Mouse (Mus musculus) liver, postnatal 0 days (tissue): ENCODE data around the gene Cpd. TPM values are rescaled to one million over a fixed set of nuclear protein-coding genes. Genes with fewer than 3 reads are reported as not detected.

Experiments used
- ATAC-seq: fragments of 200-750 bp; cut with Nextera tagmentation; 2 replicates; pipeline ENCODE4 v1.8.0; 2017; ENCODE audit warnings: mild to moderate bottlenecking, moderate library complexity
- DNase-seq: peaks from one replicate; pipeline ENCODE4 v3.0.0-alpha.2; 2016
- H3K27ac ChIP-seq: fragments of 300-500 bp; sonication (generic); 2 replicates; pipeline ENCODE4 v1.5.1; 2014; ENCODE audit warnings: antibody characterized with exemption, moderate library complexity, mild to moderate bottlenecking, low read depth
- H3K27me3 ChIP-seq: fragments of 300-500 bp; sonication (generic); 2 replicates; pipeline ENCODE4 v1.6.1; 2014; ENCODE audit warnings: low read length, control low read depth, mixed read lengths; ENCODE audit not compliant: insufficient read depth
- H3K36me3 ChIP-seq: fragments of 300-500 bp; sonication (generic); replicated peaks from 2 replicates; pipeline ENCODE4 v1.6.1; 2014; ENCODE audit warnings: mild to moderate bottlenecking, control low read depth, low read length, moderate library complexity, mixed read lengths; ENCODE audit not compliant: insufficient read depth
- H3K4me1 ChIP-seq: fragments of 300-500 bp; sonication (generic); 2 replicates; pipeline ENCODE4 v1.6.1; 2014; ENCODE audit warnings: antibody characterized with exemption, mild to moderate bottlenecking, control low read depth; ENCODE audit not compliant: insufficient read depth
- H3K4me2 ChIP-seq: fragments of 300-500 bp; sonication (generic); 2 replicates; pipeline ENCODE4 v1.6.1; 2014; ENCODE audit warnings: low read depth, mild to moderate bottlenecking, low read length, moderate library complexity, mixed read lengths
- H3K4me3 ChIP-seq: fragments of 300-500 bp; sonication (generic); 2 replicates; pipeline ENCODE4 v1.5.1; 2014; ENCODE audit warnings: low read depth, low read length
- H3K9ac ChIP-seq: fragments of 300-500 bp; sonication (generic); replicated peaks from 2 replicates; pipeline ENCODE4 v1.6.1; 2014; ENCODE audit warnings: mild to moderate bottlenecking, moderate library complexity
- H3K9me3 ChIP-seq: fragments of 300-500 bp; sonication (generic); 2 replicates; pipeline ENCODE4 v1.6.1; 2016; ENCODE audit warnings: mild to moderate bottlenecking, control low read depth, low read length, mixed read lengths
- CTCF ChIP-seq: sonication (generic); IDR thresholded peaks from 2 replicates; pipeline ENCODE4 v1.5.1; 2016; ENCODE audit warnings: antibody characterized with exemption, low read depth
- EP300 ChIP-seq: IDR thresholded peaks from 2 replicates; pipeline ENCODE4 v1.6.1; 2016; ENCODE audit warnings: antibody characterized with exemption, low read depth, mild to moderate bottlenecking
- WGBS: fragments of 180-500 bp; shearing (Covaris S2); extraction: QIAGEN DNeasy Blood & Tissue Kit; methylation state at CpG from one replicate; pipeline ENCODE4 v1.1.7; 2014; ENCODE audit not compliant: insufficient replicate concordance; 5-methylcytosine and 5-hydroxymethylcytosine counted together
- polyA plus RNA-seq: library from polyadenylated mRNA; unstranded; fragments of >200 nt; fragmentation: Nextera tagmentation; extraction: Ambion mirVana; gene quantifications from 2 replicates; pipeline ENCODE4 v1.2.1, GENCODE M21; 2015

Gene Cpd
- polyA plus RNA-seq, 1 experiment from 2014 or later = 3.7 TPM

DNA sequence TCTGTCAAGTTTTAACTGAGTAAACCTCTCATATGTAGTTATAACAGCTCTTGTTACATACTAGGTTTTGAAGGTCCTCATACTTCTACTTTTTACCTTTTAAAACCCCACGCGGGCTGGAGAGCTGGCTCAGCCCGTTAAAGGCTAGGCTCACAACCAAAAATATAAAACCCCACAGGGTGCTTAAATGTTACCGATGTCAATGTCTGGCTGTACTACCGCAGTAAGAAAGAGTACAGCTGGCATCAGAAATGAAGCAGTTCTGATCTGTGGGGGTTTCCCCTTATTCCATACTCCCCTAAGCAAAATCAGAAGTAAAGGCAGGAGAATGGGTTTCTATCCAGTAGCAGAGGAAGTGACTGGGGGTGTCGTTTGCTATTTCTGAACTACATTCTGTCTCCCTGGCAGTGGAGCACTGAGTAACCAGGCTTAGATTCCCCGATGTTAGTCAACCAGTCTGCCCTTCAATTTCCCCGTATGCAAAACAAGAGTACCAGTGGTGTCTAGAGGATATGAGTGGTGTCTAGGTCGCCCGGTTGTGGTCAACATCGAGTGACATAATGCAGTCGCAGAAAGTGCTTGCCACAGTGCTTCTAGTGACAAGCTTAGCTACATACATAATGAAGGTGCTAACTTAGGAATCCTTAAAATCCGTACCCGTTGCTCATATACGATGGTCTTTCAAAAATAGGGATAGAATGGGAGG lies 1.4 kb downstream of the Cpd start:
- Histone ChIP-seq H3K4me3 (peak overlapping the region; percentile 64), H3K9me3 (no peaks in the 10 kb centered on the region), H3K4me1 (peaks cover 15% of the 10 kb centered on the region), H3K27ac (peak overlapping the region; percentile 66), H3K4me2 (peak overlapping the region; percentile 86), H3K9ac (peak overlapping the region; percentile 81), H3K27me3 (no peaks in the 10 kb centered on the region), H3K36me3 (no peaks in the 10 kb centered on the region)
- 19% methylated on average over 15 of the region's 15 CpGs for WGBS
- DNase-seq = peak; percentile 36
- no peak for ATAC-seq
- TF ChIP-seq EP300 (no peak), CTCF (no peak)

DNA sequence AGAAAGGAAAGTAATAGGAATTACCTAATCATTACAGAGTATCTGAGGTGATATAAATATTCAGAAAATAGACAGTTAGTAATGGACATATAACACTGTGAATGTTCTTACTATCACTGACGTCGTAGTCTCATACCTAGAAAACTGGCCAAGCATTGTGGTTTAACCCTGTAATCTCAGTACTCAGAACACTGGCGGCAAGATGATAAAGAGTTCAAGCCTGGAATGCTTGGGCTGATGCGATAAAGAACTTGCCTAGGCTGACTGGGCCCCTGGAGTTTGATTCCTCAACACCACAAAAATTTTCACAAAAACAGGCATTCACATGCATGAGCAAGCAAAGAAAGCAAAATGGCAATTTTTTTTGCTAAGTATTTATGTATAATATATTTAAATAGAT lies 8.2 kb downstream of the Cpd start:
- Histone ChIP-seq H3K4me1 (no peaks in the 10 kb centered on the region; the same call in none of the 2 replicates), H3K4me3 (no peak overlapping the region), H3K27me3 (no peaks in the 10 kb centered on the region), H3K4me2 (no peak overlapping the region), H3K36me3 (peaks cover 14% of the 10 kb centered on the region), H3K9me3 (no peaks in the 10 kb centered on the region), H3K9ac (no peak overlapping the region), H3K27ac (no peak overlapping the region)
- peak; percentile 72 for ATAC-seq
- TF ChIP-seq CTCF = no peak
- peak; percentile 96 for TF ChIP-seq EP300
- 59% methylated on average over 4 of the region's 4 CpGs for WGBS
- DNase-seq = no peak

DNA sequence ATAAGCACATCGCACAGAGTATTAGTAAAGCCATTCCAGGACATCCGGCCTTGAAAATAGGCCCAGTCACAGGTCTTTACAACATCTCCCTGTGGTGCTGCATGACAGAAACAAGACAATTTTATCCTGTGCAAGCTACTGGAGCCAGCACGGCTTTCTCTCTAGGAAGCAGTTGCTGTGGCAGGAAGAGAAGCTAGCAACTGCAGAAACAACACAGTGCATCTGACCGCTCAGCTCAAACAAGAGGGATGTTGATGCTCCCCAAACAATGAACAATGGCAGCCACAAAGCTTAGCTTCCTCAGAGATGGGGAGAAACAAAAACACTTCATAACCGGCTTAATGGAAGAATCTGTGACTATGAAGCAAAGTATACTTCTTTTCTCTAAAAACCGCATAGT lies 10.5 kb downstream of the Cpd start:
- no peaks in the 10 kb centered on the region for H3K9me3 ChIP-seq

DNA sequence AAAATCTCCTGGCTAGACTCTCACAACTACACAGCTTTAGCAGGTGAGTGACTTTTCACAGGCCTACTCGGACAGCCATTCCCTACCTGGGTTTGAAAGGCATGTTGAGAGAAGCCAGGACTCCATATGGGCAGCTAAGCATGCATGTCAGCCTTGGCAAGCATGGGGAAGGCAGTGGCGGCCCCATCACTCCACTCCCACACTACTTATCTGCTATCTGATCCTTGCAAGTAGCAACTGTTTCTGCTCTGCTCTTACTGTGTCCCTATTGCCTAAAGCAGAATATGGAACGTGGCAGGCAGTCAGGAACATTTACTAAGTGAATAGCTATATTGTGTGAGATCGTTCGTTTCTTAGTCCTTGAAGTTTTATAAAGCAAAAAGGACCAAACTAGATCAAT lies 10.9 kb downstream of the Cpd start:
- Histone ChIP-seq H3K9ac (no peak overlapping the region), H3K4me2 (no peak overlapping the region)
- DNase-seq = no peak

More for the DNA sequence above, 10.5 kb downstream of the Cpd start:
- ATAC-seq = no peak
- Histone ChIP-seq H3K36me3 (peaks cover 14% of the 10 kb centered on the region), H3K4me3 (no peak overlapping the region), H3K27me3 (no peaks in the 10 kb centered on the region), H3K4me1 (no peaks in the 10 kb centered on the region; the same call in none of the 2 replicates), H3K4me2 (no peak overlapping the region), H3K9ac (no peak overlapping the region), H3K27ac (no peak overlapping the region)
- no peak for DNase-seq
- no peak for TF ChIP-seq EP300
- no peak for TF ChIP-seq CTCF
- 74% methylated on average over 6 of the region's 6 CpGs for WGBS

DNA sequence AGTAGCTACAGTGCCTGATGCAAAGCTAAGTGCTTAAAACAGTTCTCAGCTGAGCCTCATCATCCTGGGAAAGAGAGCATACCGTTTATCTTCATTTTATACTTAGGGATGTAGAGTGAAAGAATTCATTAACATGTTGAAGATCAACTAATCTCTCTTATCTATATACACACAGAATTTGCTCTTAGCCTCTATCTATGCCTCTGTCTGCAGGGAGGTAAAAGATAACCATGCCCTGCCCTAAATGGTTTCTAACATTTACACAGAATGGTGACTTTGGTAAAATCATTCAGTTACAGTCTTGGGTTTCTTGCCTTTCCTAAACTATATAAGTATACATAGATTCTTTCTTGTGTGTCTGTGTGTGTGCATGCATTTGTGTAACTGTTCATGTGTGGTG lies 12.2 kb downstream of the Cpd start:
- Histone ChIP-seq H3K9me3 (no peaks in the 10 kb centered on the region), H3K36me3 (peaks cover 10% of the 10 kb centered on the region), H3K4me3 (no peak overlapping the region), H3K4me1 (no peaks in the 10 kb centered on the region; the same call in none of the 2 replicates), H3K4me2 (peak overlapping the region; percentile 42), H3K27ac (no peak overlapping the region), H3K27me3 (no peaks in the 10 kb centered on the region), H3K9ac (no peak overlapping the region)
- WGBS = 46% methylated on average over 1 of the region's 1 CpGs
- ATAC-seq = no peak
- peak; percentile 88; the same call in 1 of the 2 replicates for TF ChIP-seq EP300
- TF ChIP-seq CTCF = no peak
- no peak for DNase-seq

More for the DNA sequence above, 10.9 kb downstream of the Cpd start:
- peaks cover 14% of the 10 kb centered on the region for H3K36me3 ChIP-seq
- no peaks in the 10 kb centered on the region for H3K27me3 ChIP-seq
- ATAC-seq = no peak
- no peaks in the 10 kb centered on the region; the same call in none of the 2 replicates for H3K4me1 ChIP-seq
- no peak overlapping the region for H3K4me3 ChIP-seq
- no peak overlapping the region for H3K27ac ChIP-seq
- WGBS = 64% methylated on average over 5 of the region's 5 CpGs
- H3K9me3 ChIP-seq = no peaks in the 10 kb centered on the region
- TF ChIP-seq CTCF (no peak), EP300 (0 out of 2 replicates have a peak, but pooled peaks have one; percentile 45)

DNA sequence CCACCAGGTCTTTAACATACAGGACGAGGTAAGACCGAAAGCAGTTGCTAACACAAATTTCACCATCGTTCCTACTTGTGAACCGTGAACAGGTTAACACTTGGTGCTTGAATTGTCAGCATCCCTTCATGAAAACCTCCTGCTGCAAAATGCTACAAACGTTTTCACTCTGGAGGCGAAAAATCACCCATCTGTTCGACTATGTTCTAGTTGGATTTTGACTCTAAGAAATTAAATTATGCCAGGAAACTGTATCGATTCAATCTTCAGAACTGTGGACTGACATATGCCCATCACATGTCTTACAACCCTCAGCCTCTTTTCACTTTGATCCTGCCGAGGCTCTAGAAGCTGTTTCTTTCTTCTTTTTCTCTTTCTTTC lies 21.9 kb downstream of the Cpd start:
- WGBS = 81% methylated on average over 9 of the region's 9 CpGs
- Histone ChIP-seq H3K4me3 (no peak overlapping the region), H3K27ac (no peak overlapping the region), H3K4me1 (peaks cover 3% of the 10 kb centered on the region; the same call in 1 of the 2 replicates), H3K4me2 (no peak overlapping the region), H3K36me3 (no peaks in the 10 kb centered on the region), H3K9ac (no peak overlapping the region), H3K9me3 (no peaks in the 10 kb centered on the region), H3K27me3 (no peaks in the 10 kb centered on the region)
- TF ChIP-seq CTCF = no peak
- no peak for TF ChIP-seq EP300
- DNase-seq (no peak), ATAC-seq (no peak)
